In genomic region chr6:108411201-108411600, GRCm38 (mm10) we compare ENCODE assay signal across 19 mouse cellular contexts.
DNase-seq lines count a peak whose midpoint lies in the region; ATAC-seq and TF ChIP-seq lines count a peak whose summit lies in the region.
"Had no signal": no experiment of that assay in that cellular context is flagged by ENCODE, and none has a peak within 500 bp of the region (broad histone marks: within the 10 kb centered on the region; RNA-seq: fewer than 3 reads in every experiment).

No protein-coding gene starts in this region.

- H3K36me3 ChIP-seq in liver, adult 2 months (ENCODE audit: control insufficient read depth, insufficient read depth, low read length): peaks cover 55% of the 10 kb centered on the region
- peaks cover 37% of the 10 kb centered on the region for H3K36me3 ChIP-seq in liver, embryonic 12.5 days
- 0 out of 2 replicates have a peak, but pooled peaks cover 11% of the 10 kb centered on the region for H3K36me3 ChIP-seq in lung, postnatal 0 days (ENCODE audit: insufficient read depth, low read length)
- peaks cover 5% of the 10 kb centered on the region for H3K36me3 ChIP-seq in heart, adult 2 months (ENCODE audit: control insufficient read depth, insufficient read depth, low read length)
- H3K36me3 ChIP-seq: hindbrain, embryonic 15.5 days had no signal

- peak overlapping the region; percentile 38; the same call in 1 of the 2 replicates for H3K27ac ChIP-seq in gastrocnemius, adult 2 months
- H3K27ac ChIP-seq in liver, adult 2 months (replicated peaks; ENCODE audit: insufficient read depth, low read depth, low read length): no peak overlapping the region
- H3K27ac ChIP-seq in liver, embryonic 12.5 days: no peak overlapping the region
- peak overlapping the region; percentile 68 for H3K27ac ChIP-seq in lung, postnatal 0 days (ENCODE audit: low read length)
- H3K27ac ChIP-seq in heart, adult 2 months: no peak overlapping the region
- H3K27ac ChIP-seq: forebrain, embryonic 10.5 days; forebrain, embryonic 13.5 days; hindbrain, embryonic 12.5 days; hindbrain, embryonic 15.5 days had no signal

- no peaks in the 10 kb centered on the region for H3K4me1 ChIP-seq in liver, adult 2 months (ENCODE audit: control insufficient read depth, insufficient read depth, low read length)
- no peaks in the 10 kb centered on the region; the same call in 1 of the 2 replicates for H3K4me1 ChIP-seq in liver, embryonic 12.5 days
- no peaks in the 10 kb centered on the region for H3K4me1 ChIP-seq in lung, postnatal 0 days (ENCODE audit: insufficient read depth, low read depth, low read length)
- no peaks in the 10 kb centered on the region for H3K4me1 ChIP-seq in heart, adult 2 months (ENCODE audit: control insufficient read depth, insufficient read depth, low read length)
- H3K4me1 ChIP-seq: forebrain, embryonic 10.5 days; forebrain, embryonic 13.5 days; hindbrain, embryonic 12.5 days; hindbrain, embryonic 15.5 days had no signal

- 69% methylated on average over 4 of the region's 4 CpGs for WGBS in liver, adult 2 months
- WGBS in liver, embryonic 12.5 days (ENCODE audit: insufficient replicate concordance): 60% methylated on average over 4 of the region's 4 CpGs
- 34% methylated on average over 4 of the region's 4 CpGs for WGBS in lung, postnatal 0 days
- WGBS in heart, adult 2 months: 82% methylated on average over 4 of the region's 4 CpGs

- TF ChIP-seq POLR2A in liver, adult 2 months (IDR thresholded peaks at IDR 0.05; ENCODE audit: extremely low read depth, insufficient read depth, low read length): no peak
- no peak for TF ChIP-seq POLR2A in heart, adult 2 months (IDR thresholded peaks at IDR 0.05; ENCODE audit: insufficient read depth, low read depth, low read length)

- H3K27me3 ChIP-seq in liver, adult 2 months (ENCODE audit: control insufficient read depth, insufficient read depth, low read length): no peaks in the 10 kb centered on the region
- no peaks in the 10 kb centered on the region for H3K27me3 ChIP-seq in liver, embryonic 12.5 days (replicated peaks)
- H3K27me3 ChIP-seq in lung, postnatal 0 days (replicated peaks; ENCODE audit: insufficient read depth, low read length): no peaks in the 10 kb centered on the region
- H3K27me3 ChIP-seq in heart, adult 2 months (ENCODE audit: control insufficient read depth, insufficient read depth, low read length): no peaks in the 10 kb centered on the region
- H3K27me3 ChIP-seq: forebrain, embryonic 13.5 days; hindbrain, embryonic 12.5 days; hindbrain, embryonic 15.5 days had no signal

- H3K9ac ChIP-seq in liver, adult 2 months (ENCODE audit: low read depth, low read length): no peak overlapping the region
- no peak overlapping the region for H3K9ac ChIP-seq in liver, embryonic 12.5 days
- H3K9ac ChIP-seq in lung, postnatal 0 days (replicated peaks; ENCODE audit: low read depth): no peak overlapping the region
- no peak overlapping the region for H3K9ac ChIP-seq in heart, adult 2 months (ENCODE audit: low read depth, low read length)
- H3K9ac ChIP-seq: forebrain, embryonic 13.5 days; hindbrain, embryonic 12.5 days; hindbrain, embryonic 15.5 days had no signal

- H3K4me2 ChIP-seq in liver, embryonic 12.5 days: no peak overlapping the region
- no peak overlapping the region for H3K4me2 ChIP-seq in lung, postnatal 0 days (replicated peaks; ENCODE audit: low read depth, low read length)
- H3K4me2 ChIP-seq: forebrain, embryonic 13.5 days; heart, embryonic 11.5 days; hindbrain, embryonic 12.5 days; hindbrain, embryonic 15.5 days had no signal

- TF ChIP-seq CTCF in gastrocnemius, adult 2 months (IDR thresholded peaks at IDR 0.05): no peak
- TF ChIP-seq CTCF in liver, adult 2 months (IDR thresholded peaks at IDR 0.05; ENCODE audit: low read depth, low read length): no peak
- TF ChIP-seq CTCF in lung, postnatal 0 days (IDR thresholded peaks at IDR 0.05): no peak
- TF ChIP-seq CTCF in heart, adult 2 months (IDR thresholded peaks at IDR 0.05): no peak

- DNase-seq in gastrocnemius, adult 2 months: no peak
- DNase-seq in gastrocnemius, postnatal 25 days: no peak
- DNase-seq in liver, adult 2 months (ENCODE audit: extremely low read depth, low read depth, low spot score): peak; percentile 55
- peak; percentile 78 for DNase-seq in lung, postnatal 0 days (ENCODE audit: low spot score)
- no peak for DNase-seq in lung, postnatal 14 days
- peak; percentile 38 for DNase-seq in lung, postnatal 25 days (ENCODE audit: low spot score)
- no peak for DNase-seq in heart, adult 2 months
- DNase-seq: cerebellum, adult 11-12 months; cerebellum, adult 8-10 months; cerebellum, postnatal 36 days; gastrocnemius, postnatal 36 days had no signal

- no peak for ATAC-seq in liver, embryonic 12.5 days
- ATAC-seq in lung, postnatal 0 days: peak; percentile 70
- ATAC-seq: activated CD4-positive, CD25-positive, alpha-beta regulatory T cell, adult 4 months; forebrain, embryonic 13.5 days; forebrain, embryonic 16.5 days had no signal

- TF ChIP-seq EP300 in lung, postnatal 0 days (IDR thresholded peaks at IDR 0.05): peak; percentile 45
- TF ChIP-seq EP300 in heart, adult 2 months (IDR thresholded peaks at IDR 0.05; ENCODE audit: insufficient read depth, low read depth, low read length): no peak

- intact Hi-C loops in gastrocnemius, adult 2 months (cut with DNase I): no loop called here
- intact Hi-C loops in heart, adult 2 months (cut with DNase I): no loop called here

- H3K79me2 ChIP-seq in liver, adult 2 months (ENCODE audit: control insufficient read depth, insufficient read depth, low read length): no peaks in the 10 kb centered on the region
- no peaks in the 10 kb centered on the region for H3K79me2 ChIP-seq in heart, adult 2 months (replicated peaks; ENCODE audit: control insufficient read depth, insufficient read depth, low read length)

- no peak overlapping the region for H3K4me3 ChIP-seq in gastrocnemius, adult 2 months
- H3K4me3 ChIP-seq in liver, adult 2 months (ENCODE audit: insufficient read depth, low read depth, low read length): no peak overlapping the region
- H3K4me3 ChIP-seq in liver, embryonic 12.5 days: no peak overlapping the region
- no peak overlapping the region for H3K4me3 ChIP-seq in lung, postnatal 0 days (ENCODE audit: low read depth, low read length)
- no peak overlapping the region for H3K4me3 ChIP-seq in heart, adult 2 months
- H3K4me3 ChIP-seq: forebrain, embryonic 10.5 days; forebrain, embryonic 13.5 days; hindbrain, embryonic 12.5 days; hindbrain, embryonic 15.5 days had no signal

- H3K9me3 ChIP-seq in liver, embryonic 12.5 days (replicated peaks): no peaks in the 10 kb centered on the region
- no peaks in the 10 kb centered on the region for H3K9me3 ChIP-seq in lung, postnatal 0 days (ENCODE audit: low read length)
- H3K9me3 ChIP-seq: forebrain, embryonic 10.5 days; forebrain, embryonic 13.5 days; hindbrain, embryonic 12.5 days; hindbrain, embryonic 15.5 days had no signal

Comparison
In these comparisons a context has a peak if more than half of its experiments do, and no peak if none do; other contexts are left out.
1. DNase-seq: peak in liver, adult 2 months (single experiment), lung, postnatal 0 days (single experiment) and lung, postnatal 25 days (single experiment); none in gastrocnemius, adult 2 months (single experiment), gastrocnemius, postnatal 25 days (single experiment), lung, postnatal 14 days (single experiment) and heart, adult 2 months (0 of 2).
2. H3K27ac ChIP-seq: peak in gastrocnemius, adult 2 months (single experiment) and lung, postnatal 0 days (single experiment); none in liver, adult 2 months (single experiment), liver, embryonic 12.5 days (single experiment) and heart, adult 2 months (single experiment).